Mouse (Mus musculus) spleen, postnatal 36 days (tissue): ENCODE data around the gene Cyp11a1.

Source experiments
- DNase-seq, 2 experiments: peaks; one replicate each; pipeline ENCODE4 v3.0.0; 2022; ENCODE audit warnings: low spot score in 2 of 2, mixed read lengths in 1 of 2

Gene Cyp11a1

DNA sequence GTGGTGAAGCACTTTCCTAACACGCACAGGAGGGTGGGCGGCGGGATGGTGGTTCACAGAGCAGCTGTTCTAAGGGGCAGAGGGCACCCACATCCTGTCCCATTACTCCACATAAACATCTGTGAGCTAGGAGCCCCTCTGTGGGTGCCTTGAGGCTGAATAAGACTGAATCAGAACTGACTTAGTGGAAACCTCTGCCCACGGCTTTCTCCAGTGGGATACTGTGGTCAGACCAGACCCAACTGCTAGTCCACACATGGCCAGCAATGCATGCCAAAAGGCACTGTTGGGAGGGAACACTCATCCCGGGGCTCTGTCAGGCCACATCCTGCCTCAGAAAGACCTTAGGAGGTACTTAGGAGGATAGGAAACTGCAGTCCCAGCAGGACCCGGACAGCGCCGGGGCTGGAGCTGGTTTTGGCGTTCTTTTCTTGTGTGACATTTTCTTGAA is 34.0 kb upstream of the Cyp11a1 start:
- DNase-seq: peak; percentile 46 to 51

DNA sequence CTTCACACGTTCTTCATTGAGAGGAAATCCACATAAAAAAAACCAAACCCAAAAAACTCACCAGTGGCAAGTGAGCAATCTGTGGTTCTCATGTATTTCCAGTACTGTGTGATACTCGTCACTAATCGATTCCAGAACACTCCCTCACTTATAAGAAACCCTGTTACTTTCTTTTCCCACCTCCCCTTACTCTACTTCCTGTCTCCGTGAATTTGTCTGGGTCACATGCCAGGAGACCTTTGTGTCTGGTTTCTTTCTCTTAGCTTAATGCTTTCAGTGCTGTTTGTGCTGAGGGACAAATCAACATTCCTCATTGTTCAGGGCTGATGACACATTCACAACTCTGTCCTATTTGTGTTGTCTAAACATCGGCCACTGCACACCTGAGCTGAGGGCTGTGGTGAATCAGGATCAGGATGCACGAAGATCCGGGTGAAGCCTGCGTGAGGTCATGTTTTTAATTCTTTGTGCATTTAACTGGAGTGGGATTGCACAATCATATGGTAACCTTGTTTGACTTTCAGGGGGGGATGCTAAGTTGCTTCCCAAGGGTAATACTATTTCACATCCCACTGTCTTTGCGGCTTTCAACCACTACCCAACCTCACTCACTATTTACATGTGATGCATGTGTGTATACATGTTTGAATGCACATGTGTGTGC is 33.3 kb upstream of the Cyp11a1 start:
- no peak for DNase-seq

DNA sequence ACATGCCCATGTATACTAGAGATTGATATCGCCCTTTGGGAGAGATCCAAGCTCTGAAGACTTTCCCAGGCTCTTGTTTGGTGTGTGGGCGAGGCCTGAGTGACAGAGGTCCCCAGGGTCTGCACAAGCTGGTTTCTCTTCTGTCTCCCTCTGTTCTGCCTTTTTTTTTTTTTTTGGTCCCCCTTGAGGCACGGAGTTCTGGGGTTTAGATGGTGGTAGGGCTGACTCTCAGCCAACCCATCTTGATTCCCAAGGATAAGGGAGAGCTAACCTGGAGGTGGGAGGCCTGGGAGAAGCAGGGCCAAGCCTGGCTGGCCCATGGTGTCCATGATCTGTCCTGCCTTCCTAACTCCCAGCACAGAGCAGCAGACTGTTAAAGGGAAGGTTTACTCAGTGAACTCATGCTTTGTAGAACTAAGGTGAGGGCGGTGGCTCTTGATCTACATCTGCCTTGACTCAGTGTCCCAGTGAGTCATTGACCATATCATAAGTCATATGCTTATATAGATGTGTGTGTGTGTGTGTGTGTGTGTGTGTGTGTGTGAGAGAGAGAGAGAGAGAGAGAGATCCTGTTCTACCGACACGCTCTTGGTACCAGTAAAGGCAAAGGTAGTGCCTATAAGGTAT is 32.7 kb upstream of the Cyp11a1 start:
- DNase-seq: no peak

DNA sequence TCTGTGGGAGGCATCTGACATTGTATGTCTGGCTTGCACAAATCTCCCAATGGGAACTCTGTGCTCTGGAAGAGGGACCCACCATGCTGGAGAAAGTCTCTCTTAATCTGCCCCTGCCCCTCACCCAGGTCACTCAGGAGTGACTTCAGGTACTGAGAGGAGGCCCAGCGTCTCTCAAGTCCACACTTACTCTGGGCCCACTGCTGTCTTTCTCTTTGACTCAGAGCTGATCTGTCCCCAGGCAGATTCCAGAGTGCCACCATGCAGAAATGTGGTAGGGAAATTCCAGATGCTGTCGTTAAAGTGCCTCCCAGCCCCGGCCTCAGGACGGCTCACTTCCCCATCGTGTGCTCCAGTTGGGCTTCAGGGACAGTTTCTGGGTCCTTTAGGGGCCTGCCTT is 32.0 kb upstream of the Cyp11a1 start:
- DNase-seq: no peak

DNA sequence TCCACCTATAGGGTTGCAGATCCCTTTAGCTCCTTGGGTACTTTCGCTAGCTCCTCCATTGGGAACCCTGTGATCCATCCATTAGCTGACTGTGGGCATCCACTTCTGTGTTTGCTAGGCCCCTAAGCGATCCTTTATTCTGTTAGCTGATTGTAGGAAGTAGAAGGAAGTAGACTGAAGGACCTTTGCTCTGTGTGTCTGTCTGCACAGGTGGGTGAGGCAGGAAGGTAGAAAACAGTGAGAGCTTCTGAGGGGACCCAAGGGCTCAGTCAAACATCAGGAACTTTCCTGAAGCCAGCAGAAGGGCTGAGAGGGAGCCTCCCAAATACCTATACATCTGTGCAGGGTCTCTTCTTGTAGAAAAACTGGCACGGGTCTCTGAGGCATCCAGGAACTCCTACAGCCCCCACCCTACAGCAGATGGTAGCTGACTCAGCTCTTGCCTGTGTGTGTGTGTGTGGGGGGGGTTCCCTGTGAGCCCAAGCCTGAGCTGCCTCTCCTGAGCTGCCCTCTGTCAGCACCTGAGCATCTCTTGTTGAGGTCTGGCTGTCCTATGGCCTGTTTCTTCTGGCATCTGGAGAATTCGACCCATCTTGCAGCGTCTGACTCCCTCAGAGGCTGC is 30.9 kb upstream of the Cyp11a1 start:
- DNase-seq: no peak

DNA sequence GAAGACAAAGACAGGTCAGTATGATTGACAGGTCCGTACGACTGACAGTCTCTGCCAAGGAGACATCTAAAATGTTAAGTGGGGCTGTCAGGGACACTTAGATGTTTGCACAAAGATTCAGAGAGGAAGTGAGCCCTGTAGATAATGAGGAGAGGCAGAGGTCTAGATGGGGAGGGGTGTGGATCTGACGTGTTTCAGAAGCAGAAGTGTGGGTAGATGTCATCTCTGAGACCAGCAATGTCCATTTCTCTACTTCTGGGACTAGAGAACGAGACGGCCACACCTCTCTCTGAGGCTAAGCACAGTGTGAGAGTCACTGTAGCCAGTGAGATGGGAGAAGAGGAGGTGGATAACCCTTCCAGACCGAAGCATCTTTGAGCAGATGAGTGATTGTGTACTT is 28.2 kb upstream of the Cyp11a1 start:
- DNase-seq: peak in 1 of 2 experiments; percentile 48

DNA sequence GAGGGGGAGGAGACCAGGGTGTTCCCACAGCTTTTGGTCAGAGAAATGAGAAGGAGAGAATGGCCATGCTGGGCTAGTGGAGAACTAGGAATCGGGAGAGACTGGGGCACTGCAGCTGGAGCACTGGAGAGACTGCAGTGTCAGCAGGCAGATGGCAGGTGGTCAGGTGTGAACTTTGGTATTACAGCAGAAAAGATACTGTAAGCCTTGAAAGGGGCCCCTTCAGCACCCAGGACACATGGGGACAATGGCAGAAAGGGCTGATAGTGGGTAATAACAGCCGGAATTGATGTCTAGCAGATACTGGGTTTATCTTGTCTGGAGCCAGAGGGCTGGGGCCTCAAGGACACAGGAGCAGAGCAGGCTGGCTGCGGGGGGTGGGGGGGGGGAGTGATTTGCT is 27.4 kb upstream of the Cyp11a1 start:
- DNase-seq: no peak

DNA sequence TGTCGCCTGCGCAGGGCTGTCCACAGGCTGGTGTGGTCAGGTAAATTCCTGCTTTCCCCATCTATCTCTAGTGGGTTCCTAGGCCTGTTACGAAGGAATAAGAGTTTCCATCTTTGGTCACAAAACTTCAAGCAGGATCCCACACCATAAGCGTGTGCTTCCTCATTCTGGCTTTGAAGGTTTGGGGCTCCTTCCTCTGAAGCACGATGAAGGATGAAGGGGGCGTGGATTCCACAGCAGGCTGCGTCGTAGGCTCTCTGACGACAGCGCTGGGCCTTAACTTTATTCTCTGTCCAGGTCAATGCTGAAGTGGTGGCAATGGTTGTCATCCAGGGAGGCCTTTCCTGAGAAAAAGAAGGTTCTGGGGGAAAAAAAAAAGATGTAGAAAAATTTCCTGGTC is 25.6 kb upstream of the Cyp11a1 start:
- peak in 1 of 2 experiments; percentile 39 for DNase-seq

DNA sequence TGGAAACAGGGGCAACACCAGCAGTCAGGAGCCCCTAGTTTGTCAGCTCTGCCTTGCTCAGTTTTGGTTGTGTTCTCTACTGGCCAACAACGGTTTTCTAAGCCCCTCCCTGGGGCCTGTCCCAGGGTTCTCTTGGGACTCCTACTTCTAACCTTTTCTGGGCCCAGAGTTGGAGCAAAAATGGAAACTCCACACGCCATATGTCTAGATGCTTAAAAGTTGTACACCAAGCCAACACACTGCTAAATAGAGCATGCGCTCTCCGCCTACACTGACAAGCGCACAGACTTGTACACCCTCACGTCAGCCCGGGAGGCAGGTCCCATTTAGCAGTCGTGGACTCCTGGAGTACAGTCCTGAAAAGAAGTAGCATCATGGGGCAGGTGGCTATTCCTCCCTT is 20.9 kb upstream of the Cyp11a1 start:
- DNase-seq: no peak

DNA sequence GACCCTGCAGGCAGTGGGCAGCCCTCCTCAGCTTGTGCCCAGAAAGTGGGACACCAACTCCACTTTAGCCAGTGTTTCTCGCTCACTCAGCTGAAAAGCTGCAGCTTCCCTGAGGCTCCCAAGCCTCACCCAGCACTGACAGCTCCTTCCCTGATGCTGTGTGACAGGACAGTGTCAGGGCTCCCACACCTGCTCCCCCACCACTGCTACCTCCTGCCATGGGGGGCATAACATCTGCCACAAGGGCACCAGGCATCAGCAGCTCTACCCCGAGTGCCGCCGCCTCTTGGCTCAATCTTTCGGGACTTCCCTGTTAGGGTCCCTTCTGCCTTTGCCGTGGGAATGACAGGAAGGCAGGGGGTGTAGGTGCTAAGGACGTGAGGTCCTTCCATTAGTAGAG is 19.9 kb upstream of the Cyp11a1 start:
- no peak for DNase-seq

DNA sequence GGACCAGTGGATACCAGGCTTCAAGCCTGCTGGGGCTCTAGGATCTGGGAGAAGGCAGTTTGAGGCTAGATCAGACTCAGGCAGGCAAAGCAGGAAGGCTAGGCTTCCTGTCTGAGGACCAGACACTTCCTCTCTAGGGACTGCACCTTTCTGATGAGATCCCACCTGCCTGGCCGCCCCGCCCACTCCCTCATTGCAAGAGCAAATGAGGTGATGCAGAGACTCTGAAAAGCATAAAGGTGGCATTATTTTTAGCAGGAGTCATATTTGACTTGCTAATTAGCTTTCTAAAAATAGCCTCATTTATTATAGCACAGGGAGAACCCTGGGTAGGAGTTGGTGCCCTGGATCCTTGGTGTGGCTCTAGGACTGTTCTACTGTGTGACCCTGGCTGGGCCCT is 18.1 kb upstream of the Cyp11a1 start:
- DNase-seq: peak; percentile 78 to 86

DNA sequence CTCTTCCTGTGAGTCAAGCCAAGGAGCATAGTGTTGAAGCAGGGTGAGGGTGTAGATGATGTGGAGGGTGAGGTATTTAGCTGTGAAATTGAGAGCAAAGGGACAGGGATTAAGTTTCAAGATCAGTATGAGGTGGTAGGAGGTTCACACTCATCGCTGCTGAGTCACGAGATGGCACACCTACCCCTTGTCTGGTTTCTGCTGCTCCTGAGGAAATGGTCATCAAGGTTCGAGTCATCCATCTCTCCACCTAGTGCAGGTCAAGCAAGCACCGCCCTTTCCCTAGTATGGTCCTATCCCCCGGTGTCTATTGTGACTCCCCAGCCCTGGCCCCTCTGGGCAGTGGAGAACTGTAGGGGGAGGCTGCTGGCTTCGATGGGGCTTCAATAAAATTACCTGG is 16.9 kb upstream of the Cyp11a1 start:
- DNase-seq: no peak

DNA sequence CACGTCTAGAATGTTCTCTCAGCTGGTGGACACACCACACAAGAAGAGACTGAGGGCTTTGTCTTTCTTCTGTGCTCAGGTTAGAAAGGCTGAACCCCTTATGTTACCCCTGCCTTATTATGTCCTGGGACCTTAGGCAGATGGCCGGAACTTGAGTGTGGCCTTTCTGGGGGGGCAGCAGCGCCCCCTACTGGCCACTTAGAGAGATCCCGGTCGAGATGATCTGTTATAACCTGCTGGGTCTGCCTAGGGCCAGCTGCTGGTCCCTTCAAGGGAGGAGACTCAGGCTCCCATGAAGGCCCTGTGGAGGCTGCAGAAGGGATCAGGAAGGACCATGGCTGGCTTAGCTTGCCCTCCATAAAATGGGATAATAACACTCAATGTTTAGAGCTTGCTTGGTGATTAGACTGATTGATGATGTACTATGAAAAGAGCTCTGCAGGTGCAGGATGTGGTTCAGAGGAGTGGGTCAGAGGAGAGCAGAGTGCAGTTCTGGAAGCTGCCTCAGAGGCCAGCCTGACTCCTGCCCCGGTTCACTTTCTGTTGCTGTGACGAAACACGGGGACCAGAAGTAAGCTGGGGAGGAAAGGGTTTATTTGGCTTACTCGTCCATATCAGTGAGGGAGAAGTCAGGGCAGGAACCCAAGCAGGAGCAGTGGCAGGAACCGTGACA is 15.6 kb upstream of the Cyp11a1 start:
- DNase-seq: peak; percentile 51 to 58

DNA sequence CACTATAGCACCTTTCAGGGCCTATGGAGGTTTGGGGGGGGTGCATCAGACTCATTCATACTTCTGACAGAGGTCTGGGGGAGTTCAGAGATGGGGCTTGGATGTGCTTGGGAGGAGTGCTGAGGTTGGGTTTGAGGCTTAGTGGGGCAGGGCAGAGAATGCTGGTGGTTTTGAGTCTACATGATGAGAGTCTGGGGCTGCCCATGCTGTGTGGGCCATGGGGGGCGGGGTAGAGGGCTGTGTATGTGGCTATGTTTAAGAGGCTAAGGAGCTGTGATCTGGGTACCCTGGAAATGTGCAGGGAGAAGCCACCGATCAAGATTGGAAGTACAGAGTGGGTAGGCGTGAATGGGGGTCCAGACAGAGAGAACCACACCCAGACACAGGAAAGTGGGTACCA is 14.2 kb upstream of the Cyp11a1 start:
- no peak for DNase-seq

DNA sequence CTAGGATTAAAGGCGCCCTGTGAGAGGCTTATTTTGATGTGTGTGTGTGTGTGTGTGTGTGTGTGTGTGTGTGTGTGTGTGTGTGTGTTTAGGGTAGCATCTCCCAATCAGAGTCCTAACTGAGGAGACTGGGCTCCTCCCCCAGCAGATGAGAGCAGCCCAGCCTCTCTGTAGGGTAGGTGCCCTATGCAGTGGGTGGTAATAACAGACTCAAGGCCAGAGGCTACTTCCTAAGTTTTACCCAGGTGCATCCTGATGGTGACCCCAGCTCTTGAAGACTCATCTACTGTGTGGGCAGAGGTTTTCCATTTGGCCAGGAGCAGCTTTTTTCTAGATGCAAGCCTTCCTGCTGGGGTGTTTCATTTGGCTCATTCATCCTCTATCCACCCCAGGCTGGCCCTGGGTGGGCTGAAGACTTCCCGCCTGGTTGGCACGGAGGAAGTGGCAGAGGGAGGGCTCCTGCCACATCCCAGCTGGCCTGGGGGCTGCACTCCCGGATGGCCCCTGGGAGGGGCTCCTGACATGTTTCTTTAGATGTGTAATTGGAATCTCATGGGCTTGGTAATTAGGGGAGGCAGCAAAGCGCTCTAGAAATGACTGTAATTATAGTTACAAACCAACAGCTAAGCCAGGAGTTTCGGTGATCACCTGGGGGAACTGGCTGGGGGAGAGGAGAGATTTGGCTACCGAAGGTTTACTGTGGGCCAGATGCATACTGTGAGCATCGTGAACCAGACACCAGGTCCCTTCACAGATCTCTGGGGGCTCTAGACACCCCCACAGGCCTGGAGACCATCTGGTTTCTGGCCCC is 13.2 kb upstream of the Cyp11a1 start:
- no peak for DNase-seq

DNA sequence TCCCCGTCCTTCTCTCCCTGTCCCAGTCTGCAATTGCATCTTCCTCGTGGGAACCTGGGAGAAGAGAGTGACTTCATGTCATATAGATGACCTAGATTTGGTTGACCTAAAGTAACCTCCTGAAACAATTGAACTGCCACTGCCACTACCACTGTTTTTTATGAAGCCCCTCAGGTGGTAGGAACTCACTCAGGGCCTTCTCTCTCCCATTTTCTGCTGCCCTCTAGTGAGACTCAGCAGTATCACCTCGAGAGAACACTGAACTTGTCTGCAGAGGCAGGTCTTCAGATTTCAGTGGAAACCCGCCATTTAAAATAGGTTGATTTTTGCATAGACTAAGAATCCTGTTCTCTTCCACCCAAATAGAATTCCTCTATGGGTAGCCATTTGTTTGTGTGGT is 10.9 kb upstream of the Cyp11a1 start:
- DNase-seq: peak in 1 of 2 experiments; percentile 31

DNA sequence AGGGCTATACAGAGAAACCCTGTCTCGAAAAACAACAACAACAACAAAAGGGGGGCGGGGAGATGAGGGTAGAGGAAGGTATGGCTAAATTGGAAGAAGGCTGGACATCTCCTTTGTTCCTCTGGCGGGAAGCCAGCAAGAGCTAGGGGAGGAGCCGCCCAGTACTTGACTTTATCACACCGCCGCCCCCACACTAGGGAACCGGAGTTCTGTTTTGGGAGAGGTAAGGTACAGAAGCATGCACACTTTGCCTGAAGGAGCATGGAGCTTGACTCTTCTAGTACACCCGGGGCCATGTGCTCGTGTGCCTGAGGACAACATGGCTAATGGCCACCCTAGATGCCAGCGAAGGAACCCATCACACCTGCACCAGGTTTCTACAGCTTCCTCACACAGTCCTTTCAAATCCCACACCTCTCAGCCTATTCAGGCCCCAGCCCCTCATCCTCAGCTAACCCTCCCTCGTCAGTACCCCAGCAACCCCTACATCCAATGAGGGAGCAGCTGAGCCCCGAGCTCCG is 8.6 kb upstream of the Cyp11a1 start:
- no peak for DNase-seq

DNA sequence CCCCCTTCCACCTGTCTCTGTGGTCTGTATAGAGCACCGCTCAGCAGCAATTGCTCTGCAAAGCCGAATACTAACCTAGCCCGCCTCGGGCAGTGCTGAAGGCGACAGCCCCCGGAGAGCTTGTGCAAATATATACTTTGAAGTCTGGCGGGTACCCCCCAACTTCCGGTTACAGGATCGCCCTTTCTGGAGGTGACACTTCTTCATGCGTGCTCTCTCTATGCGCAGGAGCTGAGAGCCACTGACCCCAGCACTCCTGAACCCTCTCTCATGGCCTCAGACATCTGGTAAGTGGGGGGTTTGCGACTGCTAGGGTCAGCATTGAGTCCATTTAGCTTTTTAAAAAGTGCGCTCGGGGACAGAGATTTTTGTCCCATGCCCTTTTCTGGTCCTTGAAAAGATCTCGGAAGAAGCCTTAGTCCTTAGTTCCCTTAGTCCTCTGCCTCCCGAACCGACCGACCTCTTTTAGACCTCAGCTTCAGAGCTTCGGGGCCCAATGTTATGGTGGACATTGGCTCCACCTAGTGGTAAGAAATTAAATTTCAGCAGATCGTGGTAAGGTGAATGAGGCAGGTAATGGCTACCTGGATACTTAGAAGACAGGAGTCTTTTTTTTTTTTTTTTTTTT is 8.1 kb upstream of the Cyp11a1 start:
- DNase-seq: peak; percentile 53 to 72

DNA sequence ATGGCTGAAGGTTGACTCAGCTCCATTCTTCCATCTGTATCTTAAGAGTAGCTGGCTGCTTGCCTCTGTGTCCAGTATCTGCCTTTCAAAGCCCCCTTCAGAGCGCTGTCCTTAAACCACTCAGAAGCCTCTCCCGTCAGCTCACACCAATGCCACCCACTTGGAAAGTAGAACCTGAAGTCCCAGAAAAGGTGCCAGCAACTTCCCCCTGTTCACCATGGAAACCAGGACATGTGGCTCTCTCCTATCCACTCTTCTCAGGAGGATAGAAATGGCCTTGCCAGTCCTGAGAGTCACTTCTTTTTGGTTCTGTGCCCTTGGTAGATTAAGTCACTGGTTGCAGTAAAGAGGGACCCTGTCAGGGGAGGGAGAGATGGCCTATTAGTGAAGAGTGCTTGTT is 7.5 kb upstream of the Cyp11a1 start:
- no peak for DNase-seq

DNA sequence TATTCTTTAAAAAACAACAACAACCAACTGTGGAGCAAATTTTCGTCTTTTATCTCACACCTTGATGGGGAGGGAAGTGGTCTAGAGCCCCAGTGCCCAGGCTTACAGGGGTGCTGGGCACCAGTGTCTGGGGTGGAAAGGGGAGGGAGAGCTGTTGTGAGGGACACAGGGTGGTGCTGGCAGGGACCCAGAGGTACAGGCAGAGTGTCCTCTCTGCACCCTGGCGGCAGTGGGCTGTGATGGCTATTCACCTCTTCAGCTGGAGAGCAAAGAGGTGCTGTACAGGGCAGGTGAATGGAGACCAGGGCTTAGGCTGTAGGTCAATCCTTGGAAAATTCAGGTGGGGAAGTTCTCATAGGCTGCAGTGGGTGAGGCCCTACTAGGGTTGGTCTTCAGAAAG is 6.5 kb upstream of the Cyp11a1 start:
- no peak for DNase-seq

DNA sequence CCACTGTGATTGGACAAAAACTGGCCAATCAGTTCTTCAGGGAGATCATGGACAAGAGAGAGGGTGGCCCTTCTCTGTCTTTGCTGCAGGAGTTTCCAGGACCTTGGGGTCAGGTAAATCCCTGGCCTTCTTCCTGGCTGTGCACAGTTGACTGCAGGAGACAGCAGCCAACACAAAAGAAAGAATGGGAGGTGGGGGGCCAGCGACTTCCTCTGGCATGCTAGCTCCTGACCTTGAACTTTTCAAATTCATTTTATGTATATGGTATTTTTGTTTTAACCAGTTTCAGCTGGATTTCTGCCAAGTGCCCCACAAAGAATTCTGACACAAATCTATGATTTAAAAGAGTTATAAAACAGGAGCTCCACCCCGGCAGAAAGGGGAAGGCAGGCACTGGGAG is 2.9 kb upstream of the Cyp11a1 start:
- no peak for DNase-seq
